Mouse (Mus musculus): ENCODE data around the gene Cldn4. TPM values are rescaled to one million over a fixed set of nuclear protein-coding genes. Genes with fewer than 3 reads are reported as not detected.

Cldn4 gene
- total and polyA plus RNA-seq, 2 experiments from 2014 or later, result not detected

GRCm38 (mm10) chr5:134895291-134895690 lies 51.4 kb downstream of the Cldn4 start:
- 68% methylated on average over 8 of the region's 8 CpGs for WGBS

More at GRCm38 (mm10) chr5:134895291-134895690, 51.4 kb downstream of the Cldn4 start:
- Histone ChIP-seq H3K27ac (no peak overlapping the region), H3K9me3 (ENCODE audit: low read length) (no peaks in the 10 kb centered on the region), H3K27me3 (ENCODE audit: insufficient read depth, low read length) (no peaks in the 10 kb centered on the region), H3K36me3 (ENCODE audit: insufficient read depth, low read length) (no peaks in the 10 kb centered on the region), H3K4me3 (ENCODE audit: low read length) (no peak overlapping the region), H3K4me1 (ENCODE audit: insufficient read depth, low read length) (no peaks in the 10 kb centered on the region), H3K9ac (replicated peaks; ENCODE audit: low read length) (no peak overlapping the region), H3K4me2 (ENCODE audit: low read depth, low read length) (no peak overlapping the region)
- DNase-seq (ENCODE audit: low spot score) (no peak), ATAC-seq (no peak)
- TF ChIP-seq CTCF (IDR thresholded peaks at IDR 0.05; ENCODE audit: low read depth), result no peak

Other genes starting within 250 kb of the Cldn4 start
- 31.8 and 43.3 TPM in 2 replicates for gene Eln, start 199.6 kb downstream of the Cldn4 start, total RNA-seq (2014; rRNA removed)
- gene Eln, start 199.6 kb downstream of the Cldn4 start, polyA plus RNA-seq (2015; fragmentation: Nextera tagmentation; extraction: Ambion mirVana), result 30.4 and 47.4 TPM in 2 replicates
- not detected in 2 replicates for gene Tmem270, start 40.2 kb downstream of the Cldn4 start, total RNA-seq (2014; rRNA removed)
- gene Tmem270, start 40.2 kb downstream of the Cldn4 start, polyA plus RNA-seq (2015; fragmentation: Nextera tagmentation; extraction: Ambion mirVana), result not detected in 2 replicates
- gene Cldn13, start 31.4 kb downstream of the Cldn4 start, total RNA-seq (2014; rRNA removed), result not detected in 2 replicates
- not detected in 2 replicates for gene Cldn13, start 31.4 kb downstream of the Cldn4 start, polyA plus RNA-seq (2015; fragmentation: Nextera tagmentation; extraction: Ambion mirVana)
- 8.1 and 10.9 TPM in 2 replicates for gene Mettl27, start 14.6 kb downstream of the Cldn4 start, total RNA-seq (2014; rRNA removed)
- gene Mettl27, start 14.6 kb downstream of the Cldn4 start, polyA plus RNA-seq (2015; fragmentation: Nextera tagmentation; extraction: Ambion mirVana), result 8.5 and 11.0 TPM in 2 replicates
- 3.6 and 10.5 TPM in 2 replicates for gene Cldn3, start 39.3 kb upstream of the Cldn4 start, total RNA-seq (2014; rRNA removed)
- 4.7 and 5.9 TPM in 2 replicates for gene Cldn3, start 39.3 kb upstream of the Cldn4 start, polyA plus RNA-seq (2015; fragmentation: Nextera tagmentation; extraction: Ambion mirVana)
- gene Abhd11, start 62.2 kb upstream of the Cldn4 start, total RNA-seq (2014; rRNA removed), result 60.7 and 72.4 TPM in 2 replicates
- 81.7 and 83.7 TPM in 2 replicates for gene Abhd11, start 62.2 kb upstream of the Cldn4 start, polyA plus RNA-seq (2015; fragmentation: Nextera tagmentation; extraction: Ambion mirVana)
- gene Stx1a, start 76.5 kb upstream of the Cldn4 start, total RNA-seq (2014; rRNA removed), result 141 and 149 TPM in 2 replicates
- gene Stx1a, start 76.5 kb upstream of the Cldn4 start, polyA plus RNA-seq (2015; fragmentation: Nextera tagmentation; extraction: Ambion mirVana), result 118 and 126 TPM in 2 replicates
- gene Dnajc30, start 117.3 kb upstream of the Cldn4 start, total RNA-seq (2014; rRNA removed), result 14.7 and 19.6 TPM in 2 replicates
- gene Dnajc30, start 117.3 kb upstream of the Cldn4 start, polyA plus RNA-seq (2015; fragmentation: Nextera tagmentation; extraction: Ambion mirVana), result 43.4 and 45.3 TPM in 2 replicates
- gene Bud23, start 118.0 kb upstream of the Cldn4 start, total RNA-seq (2014; rRNA removed), result 44.8 and 52.2 TPM in 2 replicates
- gene Bud23, start 118.0 kb upstream of the Cldn4 start, polyA plus RNA-seq (2015; fragmentation: Nextera tagmentation; extraction: Ambion mirVana), result 64.5 TPM in 2 replicates
- 97.1 and 100 TPM in 2 replicates for gene Vps37d, start 131.3 kb upstream of the Cldn4 start, total RNA-seq (2014; rRNA removed)
- 28.6 and 30.0 TPM in 2 replicates for gene Vps37d, start 131.3 kb upstream of the Cldn4 start, polyA plus RNA-seq (2015; fragmentation: Nextera tagmentation; extraction: Ambion mirVana)
- 0.58 and 2.3 TPM in 2 replicates for gene Mlxipl, start 143.0 kb upstream of the Cldn4 start, total RNA-seq (2014; rRNA removed)
- gene Mlxipl, start 143.0 kb upstream of the Cldn4 start, polyA plus RNA-seq (2015; fragmentation: Nextera tagmentation; extraction: Ambion mirVana), result 0.86 and 1.4 TPM in 2 replicates
- gene Tbl2, start 202.7 kb upstream of the Cldn4 start, total RNA-seq (2014; rRNA removed), result 36.9 and 43.7 TPM in 2 replicates
- gene Tbl2, start 202.7 kb upstream of the Cldn4 start, polyA plus RNA-seq (2015; fragmentation: Nextera tagmentation; extraction: Ambion mirVana), result 10.7 and 12.3 TPM in 2 replicates
- 13.7 and 18.5 TPM in 2 replicates for gene Bcl7b, start 221.3 kb upstream of the Cldn4 start, total RNA-seq (2014; rRNA removed)
- 32.5 and 36.4 TPM in 2 replicates for gene Bcl7b, start 221.3 kb upstream of the Cldn4 start, polyA plus RNA-seq (2015; fragmentation: Nextera tagmentation; extraction: Ambion mirVana)
- 35.5 and 42.9 TPM in 2 replicates for gene Baz1b, start 240.3 kb upstream of the Cldn4 start, total RNA-seq (2014; rRNA removed)
- gene Baz1b, start 240.3 kb upstream of the Cldn4 start, polyA plus RNA-seq (2015; fragmentation: Nextera tagmentation; extraction: Ambion mirVana), result 15.8 and 16.7 TPM in 2 replicates